Mouse (Mus musculus) urinary bladder, postnatal 25 days (tissue): Measurements from ENCODE around the gene Metap1.
"Not testable (repeated sequence)": the region's sequence is repeated elsewhere in the genome, so short reads cannot be mapped to it uniquely, and the experiment has no call there.

ENCODE experiments used
- DNase-seq: peaks from one replicate; pipeline ENCODE4 v3.0.0; 2022; ENCODE audit warnings: low spot score

Metap1 gene

DNA sequence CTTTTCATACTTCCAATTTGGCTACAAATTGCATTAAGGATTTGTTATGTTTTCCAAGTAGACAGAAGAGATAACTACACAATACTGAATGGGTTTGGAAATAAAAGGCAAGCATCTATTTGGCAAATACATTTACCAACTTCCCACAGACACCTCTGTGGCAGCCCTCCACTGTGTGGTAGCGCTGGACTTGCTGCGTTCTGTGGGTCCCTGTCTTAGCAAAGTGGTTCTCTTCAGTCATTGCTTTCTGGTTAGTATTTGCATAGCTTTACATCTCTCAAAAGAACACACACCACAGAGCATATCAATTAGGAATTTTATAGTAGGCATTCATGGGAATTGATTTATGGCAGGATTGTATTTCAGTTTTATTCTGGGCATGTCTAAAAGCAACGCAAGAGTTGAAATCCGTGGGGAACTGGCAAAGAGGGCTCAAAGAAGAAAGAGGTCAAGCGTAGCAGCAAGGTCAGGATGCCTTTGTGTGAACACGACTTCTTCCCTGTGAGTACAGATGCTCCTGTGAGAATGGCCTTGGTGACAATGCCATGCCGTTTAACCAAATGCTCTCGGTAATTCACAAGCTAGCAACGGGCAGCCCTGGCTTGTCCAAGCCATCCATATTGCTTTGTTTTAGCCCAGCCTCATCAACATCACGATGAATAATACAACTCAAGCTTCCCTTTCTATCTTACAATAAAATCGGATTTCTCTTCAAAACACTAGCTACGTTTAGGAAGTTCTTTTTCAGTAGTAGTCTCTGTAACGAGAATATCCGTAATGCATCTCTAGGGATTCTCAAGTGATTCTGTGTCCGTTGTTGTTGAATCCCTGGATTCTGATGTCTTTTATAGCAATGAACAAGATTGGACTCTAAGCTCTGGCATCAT is 10.8 kb upstream of the Metap1 start:
- DNase-seq = no peak

DNA sequence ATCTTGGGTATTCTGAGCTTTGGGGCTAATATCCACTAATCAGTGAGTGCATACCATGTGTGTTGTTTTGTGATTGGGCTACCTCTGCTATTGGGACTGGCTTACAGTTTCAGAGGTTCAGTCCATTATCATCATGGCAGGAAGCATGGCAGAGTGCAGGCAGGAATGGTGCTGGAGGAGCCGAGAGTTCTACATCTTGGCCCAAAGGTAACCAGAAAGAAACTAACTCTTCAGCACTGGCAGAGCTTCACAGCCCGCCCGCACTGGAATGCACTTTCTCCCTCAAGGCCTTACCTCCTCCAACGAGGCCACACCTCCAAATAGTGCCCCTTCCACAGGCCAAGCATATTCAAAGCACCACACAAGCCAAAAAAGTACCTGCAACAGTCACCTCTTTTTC is 9.4 kb upstream of the Metap1 start:
- no peak for DNase-seq

DNA sequence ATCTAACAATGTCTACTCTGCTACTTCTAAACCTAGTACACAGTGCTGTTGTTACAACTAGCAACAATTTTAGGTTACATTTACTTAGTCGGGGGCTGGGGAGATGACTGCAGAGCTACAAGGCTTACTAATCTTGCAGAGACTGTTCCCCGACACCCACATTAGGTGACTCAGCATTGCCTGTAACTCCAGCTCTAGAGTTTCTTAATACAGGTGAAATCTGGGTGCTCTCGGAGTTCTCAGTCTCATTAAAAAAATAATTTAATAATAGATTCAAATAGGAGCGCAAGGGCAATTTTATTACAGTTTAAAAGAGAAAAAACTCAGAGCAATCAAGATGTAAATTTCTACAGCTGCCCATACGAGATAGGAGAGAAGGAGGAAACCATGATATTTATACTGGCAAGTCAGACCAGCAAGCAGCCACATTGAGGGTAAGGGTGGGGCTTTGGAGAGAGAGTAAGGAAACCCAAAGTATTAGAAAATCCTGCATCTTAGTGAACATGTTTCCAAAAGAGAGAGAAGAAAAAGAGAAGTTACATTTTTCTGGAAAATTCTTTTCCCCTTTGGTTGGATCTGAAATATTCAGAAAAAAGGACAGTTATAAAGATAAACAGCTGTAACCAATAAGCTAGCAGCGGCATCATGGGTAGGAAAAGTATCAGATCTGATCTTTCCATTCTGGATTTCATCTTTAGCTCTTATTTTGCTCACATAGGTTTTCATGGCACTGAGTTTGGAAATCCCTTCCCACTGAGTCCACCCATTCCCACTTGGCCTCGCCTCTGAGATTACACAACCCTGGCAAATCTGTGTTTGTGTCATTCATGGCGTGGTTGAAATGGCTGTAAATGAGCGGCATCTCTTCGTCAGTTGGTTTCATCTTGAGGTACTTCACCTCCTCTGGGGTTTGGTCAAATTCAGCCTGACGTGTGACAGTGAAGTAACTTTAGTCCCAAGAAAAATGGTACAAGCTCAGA is 6.1 kb upstream of the Metap1 start:
- no peak for DNase-seq

- DNase-seq = no peak
Measured at GRCm38 (mm10) chr3:138494565-138494964, 5.2 kb upstream of the Metap1 start.

DNA sequence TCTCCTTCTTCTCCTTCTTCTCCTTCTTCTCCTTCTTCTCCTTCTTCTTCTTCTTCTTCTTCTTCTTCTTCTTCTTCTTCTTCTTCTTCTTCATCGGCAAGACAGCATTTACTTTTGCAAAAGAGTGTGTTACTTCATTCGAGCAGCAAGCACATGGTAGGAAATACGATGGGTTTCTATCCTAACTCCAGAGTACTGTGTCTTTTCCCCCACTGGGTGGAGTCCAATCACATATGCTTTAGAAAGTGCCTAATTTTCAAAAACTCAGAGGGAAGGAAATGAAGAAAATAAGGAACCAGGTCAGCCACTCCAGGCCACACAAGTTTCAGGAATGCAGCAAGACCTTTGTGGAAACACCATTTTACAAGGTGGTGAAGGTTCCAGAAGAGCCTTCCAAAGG is 4.4 kb upstream of the Metap1 start:
- DNase-seq = no peak

GRCm38 (mm10) chr3:138490034-138490337 is 671 bp upstream of the Metap1 start:
- DNase-seq = no peak

GRCm38 (mm10) chr3:138488584-138489326 is 560 bp downstream of the Metap1 start:
- DNase-seq = no peak

- no peak for DNase-seq
Measured at GRCm38 (mm10) chr3:138483240-138483639, 6.1 kb downstream of the Metap1 start.

GRCm38 (mm10) chr3:138481526-138482284 is 7.6 kb downstream of the Metap1 start:
- DNase-seq = no peak

GRCm38 (mm10) chr3:138479489-138479888 is 9.8 kb downstream of the Metap1 start:
- no peak for DNase-seq

- DNase-seq = no peak
Measured at GRCm38 (mm10) chr3:138471066-138471465, 18.2 kb downstream of the Metap1 start.

DNA sequence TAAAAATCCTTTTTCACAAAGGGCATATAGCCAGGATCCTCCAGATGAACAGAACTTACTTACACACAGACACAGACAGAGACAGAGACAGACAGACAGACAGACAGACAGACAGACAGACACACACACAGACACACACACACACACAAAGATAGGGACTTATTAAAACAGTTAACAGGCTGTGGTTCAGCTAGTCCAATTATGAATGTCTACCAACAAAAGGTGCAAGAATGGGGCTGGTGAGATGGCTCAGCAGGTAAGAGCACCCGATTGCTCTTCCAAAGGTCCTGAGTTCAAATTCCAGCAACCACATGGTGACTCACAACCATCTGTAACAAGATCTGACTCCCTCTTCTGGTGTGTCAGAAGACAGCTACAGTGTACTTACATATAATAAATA is 22.7 kb downstream of the Metap1 start:
- DNase-seq = not testable (repeated sequence)

GRCm38 (mm10) chr3:138464573-138465147 is 24.7 kb downstream of the Metap1 start:
- no peak for DNase-seq

- no peak for DNase-seq
Measured at GRCm38 (mm10) chr3:138463807-138464206, 25.5 kb downstream of the Metap1 start.

GRCm38 (mm10) chr3:138463137-138463536 is 26.2 kb downstream of the Metap1 start:
- DNase-seq = no peak

- DNase-seq = no peak
Measured at GRCm38 (mm10) chr3:138461832-138462231, 27.5 kb downstream of the Metap1 start.

DNA sequence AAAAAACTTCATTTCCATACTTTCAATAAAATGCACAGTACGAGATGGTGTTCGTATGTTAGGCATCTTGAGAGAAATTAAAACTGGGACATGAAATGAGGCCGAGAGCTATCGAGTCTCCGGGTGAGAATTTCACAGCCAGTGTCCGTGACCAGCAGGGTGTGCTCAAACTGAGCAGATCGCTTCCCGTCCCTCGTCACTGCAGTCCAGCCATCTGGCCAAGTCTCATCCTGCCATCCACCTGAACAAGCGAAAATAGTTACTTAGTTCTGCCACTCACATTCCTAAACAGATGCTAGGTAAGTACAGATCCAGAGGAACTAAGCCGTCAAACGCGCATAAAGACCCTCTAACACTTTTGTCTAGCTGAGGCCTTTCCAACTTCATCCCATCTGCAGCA is 29.1 kb downstream of the Metap1 start:
- DNase-seq = no peak

GRCm38 (mm10) chr3:138458441-138458840 is 30.9 kb downstream of the Metap1 start:
- DNase-seq = no peak

DNA sequence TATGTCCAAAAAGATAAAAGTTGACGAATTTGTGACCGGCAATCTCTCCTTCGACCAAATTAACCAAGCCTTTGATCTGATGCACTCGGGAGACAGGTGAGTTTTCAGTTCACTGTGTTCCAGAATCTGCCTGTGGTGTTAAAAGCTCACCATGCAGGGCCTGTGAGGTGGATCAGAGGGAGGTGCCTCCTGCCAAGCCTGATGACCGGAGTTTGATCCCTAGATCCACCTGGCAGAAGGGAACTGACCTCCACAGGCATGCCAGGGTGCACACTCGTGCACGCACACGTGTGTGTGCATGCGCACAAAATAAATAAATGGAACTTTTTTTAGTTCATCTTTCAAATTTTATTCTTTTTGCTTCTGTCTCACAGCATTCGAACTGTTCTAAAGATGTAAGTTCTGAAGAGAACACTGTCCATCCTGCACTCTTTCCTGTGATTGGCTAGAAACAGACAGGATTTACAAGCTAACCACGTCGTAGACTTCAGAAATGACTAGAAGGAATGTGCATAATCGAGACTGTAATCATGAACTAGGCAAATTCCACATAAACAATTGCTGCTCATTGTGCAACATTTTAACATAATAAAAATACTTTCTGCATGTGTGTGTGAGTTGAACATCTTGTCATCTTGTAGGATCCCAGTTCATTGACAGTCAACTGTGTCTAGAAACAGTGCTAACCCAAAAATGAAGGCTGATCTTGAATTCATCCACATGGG is 34.4 kb downstream of the Metap1 start:
- no peak for DNase-seq

GRCm38 (mm10) chr3:138454234-138454633 is 35.1 kb downstream of the Metap1 start:
- DNase-seq = no peak
